Mouse (Mus musculus) gonadal fat pad, adult 2 months (tissue): ENCODE measurements around the gene Dnlz. TPM values are rescaled to one million over a fixed set of nuclear protein-coding genes. Genes with fewer than 3 reads are reported as not detected.
A peak's percentile ranks its signal among the peaks of the same experiment; 100 is the strongest.

Source experiments
- DNase-seq: peaks from one replicate; pipeline ENCODE4 v3.0.0-alpha.2; 2012; ENCODE audit warnings: low read depth
- polyA plus RNA-seq: library from polyadenylated mRNA; depleted of rRNA; stranded (reverse); fragments of >200 nt; gene quantifications from 2 replicates; pipeline ENCODE4 v1.2.3, GENCODE M21; 2012

Gene Dnlz
- polyA plus RNA-seq, 1 experiment: 23.4 TPM

GRCm38 (mm10) chr2:26320245-26321185, 31.4 kb downstream of the Dnlz start:
- no peak for DNase-seq

- DNase-seq: no peak
Observed at GRCm38 (mm10) chr2:26319519-26320244, 32.2 kb downstream of the Dnlz start.

- no peak for DNase-seq
Observed at GRCm38 (mm10) chr2:26319109-26319508, 32.8 kb downstream of the Dnlz start.

GRCm38 (mm10) chr2:26317991-26318672, 33.8 kb downstream of the Dnlz start:
- DNase-seq: no peak

GRCm38 (mm10) chr2:26317371-26317770, 34.5 kb downstream of the Dnlz start:
- no peak for DNase-seq

GRCm38 (mm10) chr2:26316576-26317246, 35.2 kb downstream of the Dnlz start:
- DNase-seq: no peak

- no peak for DNase-seq
Observed at GRCm38 (mm10) chr2:26315925-26316311, 36.0 kb downstream of the Dnlz start.

- no peak for DNase-seq
Observed at GRCm38 (mm10) chr2:26315072-26315924, 36.6 kb downstream of the Dnlz start, which contains the start of gene Gpsm1. TSS of gene Gpsm1 (plus strand) at chr2:26315515.

- DNase-seq: no peak
Observed at GRCm38 (mm10) chr2:26314281-26315071, 37.4 kb downstream of the Dnlz start.

- DNase-seq: no peak
Observed at GRCm38 (mm10) chr2:26313394-26313793, 38.5 kb downstream of the Dnlz start.

- DNase-seq: no peak
Observed at GRCm38 (mm10) chr2:26312812-26313211, 39.1 kb downstream of the Dnlz start.

- DNase-seq: no peak
Observed at GRCm38 (mm10) chr2:26311936-26312335, 40.0 kb downstream of the Dnlz start.

- no peak for DNase-seq
Observed at GRCm38 (mm10) chr2:26309739-26310138, 42.2 kb downstream of the Dnlz start.

GRCm38 (mm10) chr2:26306702-26307101, 45.2 kb downstream of the Dnlz start:
- no peak for DNase-seq

GRCm38 (mm10) chr2:26305555-26305954, 46.4 kb downstream of the Dnlz start:
- no peak for DNase-seq

- no peak for DNase-seq
Observed at GRCm38 (mm10) chr2:26304711-26305110, 47.2 kb downstream of the Dnlz start.

GRCm38 (mm10) chr2:26302005-26302503, 49.9 kb downstream of the Dnlz start:
- no peak for DNase-seq

- no peak for DNase-seq
Observed at GRCm38 (mm10) chr2:26300808-26301174, 51.1 kb downstream of the Dnlz start.

GRCm38 (mm10) chr2:26300161-26300807, 51.6 kb downstream of the Dnlz start:
- peak; percentile 56 for DNase-seq
